Mouse (Mus musculus) midbrain, embryonic 13.5 days (tissue): ENCODE data around the gene Prr11. TPM values are rescaled to one million over a fixed set of nuclear protein-coding genes. Genes with fewer than 3 reads are reported as not detected.

ENCODE experiments used
- ATAC-seq: fragments of 200-750 bp; cut with Nextera tagmentation; 2 replicates; pipeline ENCODE4 v1.8.0; 2017; ENCODE audit warnings: mild to moderate bottlenecking, moderate TSS enrichment, moderate library complexity
- H3K27ac ChIP-seq: fragments of 300-500 bp; sonication (generic); 2 replicates; pipeline ENCODE4 v1.5.1; 2015; ENCODE audit warnings: inconsistent platforms, mild to moderate bottlenecking, moderate library complexity
- H3K27me3 ChIP-seq: fragments of 300-500 bp; sonication (generic); 2 replicates; pipeline ENCODE4 v1.6.1; 2015; ENCODE audit warnings: mild to moderate bottlenecking, inconsistent platforms
- H3K36me3 ChIP-seq: fragments of 300-500 bp; sonication (generic); 2 replicates; pipeline ENCODE4 v1.6.1; 2015; ENCODE audit warnings: mild to moderate bottlenecking, inconsistent platforms
- H3K4me1 ChIP-seq: fragments of 300-500 bp; sonication (generic); replicated peaks from 2 replicates; pipeline ENCODE4 v1.6.1; 2015; ENCODE audit warnings: inconsistent platforms
- H3K4me2 ChIP-seq: fragments of 300-500 bp; sonication (generic); replicated peaks from 2 replicates; pipeline ENCODE4 v1.6.1; 2015; ENCODE audit warnings: moderate library complexity, mild to moderate bottlenecking, inconsistent platforms
- H3K4me3 ChIP-seq: fragments of 300-500 bp; sonication (generic); replicated peaks from 2 replicates; pipeline ENCODE4 v1.5.1; 2015; ENCODE audit warnings: mild to moderate bottlenecking, inconsistent platforms
- H3K9ac ChIP-seq: fragments of 300-500 bp; sonication (generic); replicated peaks from 2 replicates; pipeline ENCODE4 v1.6.1; 2015; ENCODE audit warnings: mild to moderate bottlenecking, inconsistent platforms
- H3K9me3 ChIP-seq: fragments of 300-500 bp; sonication (generic); 2 replicates; pipeline ENCODE4 v1.6.1; 2016; ENCODE audit warnings: mild to moderate bottlenecking, inconsistent platforms
- WGBS: fragments of 180-500 bp; shearing (Covaris S2); methylation state at CpG from one replicate; pipeline ENCODE4 v1.1.7; 2015; 5-methylcytosine and 5-hydroxymethylcytosine counted together
- polyA plus RNA-seq: library from polyadenylated mRNA; unstranded; fragments of >200 nt; fragmentation: Nextera tagmentation; extraction: Ambion mirVana; gene quantifications from 2 replicates; pipeline ENCODE4 v1.2.1, GENCODE M21; 2015

The Prr11 gene
- 4.4 and 4.6 TPM in 2 replicates for polyA plus RNA-seq

DNA sequence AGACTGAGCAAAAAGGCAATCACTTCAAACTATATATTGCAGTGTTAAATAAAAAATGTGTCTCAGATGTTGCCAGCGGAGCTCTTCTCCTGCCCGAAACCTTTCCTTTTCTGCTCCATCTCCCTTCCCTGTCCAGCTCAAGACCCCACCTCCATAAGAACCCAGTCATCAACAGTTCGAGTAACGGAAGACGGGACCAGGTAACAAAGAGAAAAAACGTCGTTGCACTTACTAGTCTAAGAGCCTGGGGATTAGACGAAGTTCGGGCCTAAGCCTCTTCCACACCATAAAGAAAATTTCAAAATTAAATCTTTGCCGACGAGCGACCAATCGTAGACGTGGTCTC, at the start of gene Prr11:
Gene Prr11 (minus strand): TSS at position 300 of the 346 bp plus-strand sequence.
- Histone ChIP-seq H3K4me1 (peaks cover 36% of the 10 kb centered on the region), H3K27ac (peak within 1 kb of the TSS; percentile 93), H3K9ac (peak within 1 kb of the TSS; percentile 95), H3K4me3 (peak within 1 kb of the TSS; percentile 87), H3K27me3 (no peaks in the 10 kb centered on the region), H3K4me2 (peak within 1 kb of the TSS; percentile 74), H3K9me3 (no peaks in the 10 kb centered on the region), H3K36me3 (peaks cover 24% of the 10 kb centered on the region)
- under 1% methylated on average over 14 of the region's 14 CpGs for WGBS
- ATAC-seq, result no peak

DNA sequence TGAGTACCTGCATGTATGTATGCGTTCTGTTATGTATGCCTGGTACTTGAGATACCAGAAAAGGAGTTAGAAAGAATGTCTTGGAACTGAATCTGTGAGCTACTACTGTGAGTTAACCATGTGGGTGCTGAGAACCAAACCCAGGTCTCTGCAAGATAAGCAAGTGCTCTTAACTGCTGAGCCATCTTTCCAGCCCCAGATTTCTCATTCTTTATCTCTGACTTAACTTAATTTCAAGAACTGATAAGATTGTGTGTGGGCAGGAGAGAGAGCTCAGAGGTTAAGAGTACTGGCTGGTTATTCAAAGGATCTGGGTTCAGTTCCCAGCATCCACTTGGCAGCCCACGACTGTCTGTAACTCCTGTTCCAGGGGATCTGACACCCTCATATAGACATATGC, 49.5 kb upstream of the Prr11 start:
- Histone ChIP-seq H3K27me3 (no peaks in the 10 kb centered on the region), H3K9me3 (no peaks in the 10 kb centered on the region), H3K4me3 (no peak overlapping the region), H3K9ac (no peak overlapping the region), H3K4me1 (no peaks in the 10 kb centered on the region), H3K27ac (no peak overlapping the region), H3K4me2 (no peak overlapping the region), H3K36me3 (peaks cover 55% of the 10 kb centered on the region)
- no peak for ATAC-seq
- 99% methylated on average over 2 of the region's 2 CpGs for WGBS

DNA sequence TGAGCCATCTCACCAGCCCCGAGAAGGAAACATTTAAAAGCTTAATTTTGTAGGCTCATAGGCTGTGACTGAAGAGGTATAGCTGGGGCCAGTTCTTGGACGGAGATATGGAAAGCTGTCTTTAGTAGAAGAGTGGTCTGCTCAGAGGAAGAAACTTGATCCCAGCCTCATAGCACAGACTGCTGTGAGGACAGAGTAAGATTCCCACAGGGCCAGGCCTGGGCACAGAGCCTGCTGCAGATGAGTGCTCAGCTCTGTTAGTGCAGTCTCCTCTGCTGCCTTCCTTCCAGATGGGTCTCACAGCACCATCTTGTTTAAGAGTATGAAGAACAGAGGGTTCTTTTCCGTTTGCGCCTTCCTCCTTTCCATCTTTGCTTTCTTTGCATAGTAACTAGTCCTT, 27.7 kb upstream of the Prr11 start:
- H3K4me1 ChIP-seq, result no peaks in the 10 kb centered on the region
- no peak for ATAC-seq
- H3K9ac ChIP-seq, result no peak overlapping the region
- 92% methylated on average over 4 of the region's 4 CpGs for WGBS
- H3K4me3 ChIP-seq, result no peak overlapping the region
- H3K36me3 ChIP-seq, result peaks cover 34% of the 10 kb centered on the region
- H3K27ac ChIP-seq, result no peak overlapping the region
- no peak overlapping the region for H3K4me2 ChIP-seq
- no peaks in the 10 kb centered on the region for H3K27me3 ChIP-seq
- no peaks in the 10 kb centered on the region for H3K9me3 ChIP-seq

DNA sequence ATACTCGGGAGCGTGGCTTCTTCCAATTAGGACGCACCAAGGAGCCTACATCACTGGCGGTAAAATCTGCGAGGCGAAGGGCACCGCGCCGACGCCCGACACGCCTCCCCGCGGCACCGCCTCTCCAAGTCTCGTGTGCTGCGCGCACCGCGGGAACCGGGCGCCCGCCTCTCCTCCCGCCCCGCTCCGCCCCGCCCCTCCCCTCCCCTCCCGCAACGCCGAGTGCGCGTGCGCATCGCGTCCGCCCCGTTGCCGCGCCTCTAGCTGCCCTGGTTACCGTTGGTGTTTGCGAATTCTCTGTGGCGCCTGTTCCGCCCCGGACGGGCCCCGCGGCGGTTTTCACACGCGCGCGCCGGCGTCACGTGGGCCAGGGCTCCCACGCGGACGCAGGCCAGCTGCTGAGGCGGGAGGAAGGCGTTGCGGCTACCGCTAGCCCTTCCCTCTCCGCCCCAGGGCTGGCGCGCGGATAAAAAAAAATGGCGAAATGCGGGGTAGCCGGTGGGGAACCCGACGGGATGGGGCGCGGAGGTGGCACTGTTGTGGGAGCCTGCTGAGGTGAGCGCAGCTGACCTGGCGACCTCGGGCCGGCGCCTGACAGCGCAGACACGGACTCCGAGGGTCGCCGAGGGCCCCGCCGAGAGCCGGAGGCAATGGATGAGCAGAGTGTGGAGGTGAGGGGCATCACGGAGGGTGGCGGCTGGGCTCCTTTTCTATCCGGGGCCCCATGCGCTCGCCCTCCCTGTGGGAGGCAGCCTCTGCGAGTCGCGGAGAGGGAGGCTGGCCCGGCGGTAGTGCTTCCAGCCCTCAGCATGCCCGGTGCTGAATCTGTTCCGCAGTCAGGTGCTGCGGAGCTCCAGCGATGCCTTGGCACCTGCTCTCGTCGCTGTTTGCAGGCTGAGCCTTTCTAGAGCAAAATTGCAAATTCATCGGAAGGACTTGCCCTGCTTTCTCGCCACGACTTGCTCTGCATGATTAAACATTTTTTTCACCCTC, 18.6 kb upstream of the Prr11 start, which contains the start of gene Trim37:
Gene Trim37 (plus strand): TSS at position 254 of the 993 bp plus-strand sequence.
- peak within 1 kb of the TSS; percentile 96 for H3K4me3 ChIP-seq
- no peaks in the 10 kb centered on the region for H3K27me3 ChIP-seq
- H3K27ac ChIP-seq, result peak within 1 kb of the TSS; percentile 94
- H3K4me1 ChIP-seq, result peaks cover 26% of the 10 kb centered on the region
- WGBS, result under 1% methylated on average over 98 of the region's 105 CpGs
- H3K9me3 ChIP-seq, result no peaks in the 10 kb centered on the region
- H3K4me2 ChIP-seq, result peak within 1 kb of the TSS; percentile 59
- H3K36me3 ChIP-seq, result peaks cover 31% of the 10 kb centered on the region
- peak; percentile 94 for ATAC-seq
- peak within 1 kb of the TSS; percentile 90 for H3K9ac ChIP-seq

DNA sequence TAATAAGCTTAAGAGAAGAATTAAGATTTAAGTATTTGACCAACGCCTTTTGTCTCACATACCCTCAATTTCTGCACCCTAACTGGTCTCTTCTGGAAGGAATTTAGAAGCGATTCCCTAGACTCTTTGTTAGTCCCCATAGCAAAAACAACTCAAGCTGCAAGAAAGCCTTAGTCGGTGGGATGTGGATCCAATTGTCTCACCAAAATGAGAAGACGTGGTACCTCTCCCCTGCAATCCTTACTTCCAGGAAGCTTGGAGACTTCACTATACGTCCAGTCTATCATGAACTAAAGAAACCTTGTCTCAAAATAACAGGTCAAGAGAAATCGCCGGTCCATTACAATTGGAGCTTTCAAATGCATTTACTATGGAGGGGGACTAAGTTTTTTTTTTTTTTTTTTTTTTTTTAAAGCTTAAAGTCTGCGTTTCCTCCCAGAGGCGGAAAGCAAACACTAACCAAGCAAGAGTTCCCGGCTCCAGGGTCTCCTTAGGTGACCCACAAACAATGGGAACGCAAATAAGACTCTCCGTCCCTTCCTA, 17.8 kb upstream of the Prr11 start:
- Histone ChIP-seq H3K4me3 (peak overlapping the region; percentile 96), H3K4me1 (peaks cover 26% of the 10 kb centered on the region), H3K36me3 (peaks cover 34% of the 10 kb centered on the region), H3K9me3 (no peaks in the 10 kb centered on the region), H3K27me3 (no peaks in the 10 kb centered on the region), H3K9ac (peak overlapping the region; percentile 60), H3K27ac (peak overlapping the region; percentile 94), H3K4me2 (peak overlapping the region; percentile 59)
- whole genome bisulfite sequencing, result 1% methylated on average over 12 of the region's 12 CpGs
- ATAC-seq, result no peak

DNA sequence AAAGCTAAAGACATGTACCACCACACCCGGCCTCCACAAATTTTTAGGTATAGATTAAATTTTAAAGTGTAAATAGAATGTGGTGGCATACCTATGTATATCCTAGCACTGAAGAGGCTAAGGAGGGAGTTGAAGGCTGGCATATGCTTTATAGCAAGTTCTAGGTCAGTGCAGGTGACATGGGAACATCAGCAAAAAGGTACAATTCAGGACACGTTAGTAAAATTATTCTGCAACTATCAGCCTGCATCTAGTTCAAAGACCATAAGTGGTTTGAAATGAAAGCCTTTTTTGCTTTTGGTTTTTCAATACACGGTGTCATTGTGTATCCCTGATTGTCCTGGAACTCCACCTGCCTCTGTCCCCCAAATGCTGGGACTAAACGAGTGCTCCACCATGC, 17.1 kb upstream of the Prr11 start:
- Histone ChIP-seq H3K27me3 (no peaks in the 10 kb centered on the region), H3K9ac (peak overlapping the region; percentile 60), H3K4me3 (peak overlapping the region; percentile 96), H3K27ac (peak overlapping the region; percentile 94), H3K36me3 (peaks cover 36% of the 10 kb centered on the region), H3K4me2 (peak overlapping the region; percentile 59), H3K9me3 (no peaks in the 10 kb centered on the region), H3K4me1 (peaks cover 26% of the 10 kb centered on the region)
- 55% methylated on average over 4 of the region's 4 CpGs for WGBS
- ATAC-seq, result no peak

DNA sequence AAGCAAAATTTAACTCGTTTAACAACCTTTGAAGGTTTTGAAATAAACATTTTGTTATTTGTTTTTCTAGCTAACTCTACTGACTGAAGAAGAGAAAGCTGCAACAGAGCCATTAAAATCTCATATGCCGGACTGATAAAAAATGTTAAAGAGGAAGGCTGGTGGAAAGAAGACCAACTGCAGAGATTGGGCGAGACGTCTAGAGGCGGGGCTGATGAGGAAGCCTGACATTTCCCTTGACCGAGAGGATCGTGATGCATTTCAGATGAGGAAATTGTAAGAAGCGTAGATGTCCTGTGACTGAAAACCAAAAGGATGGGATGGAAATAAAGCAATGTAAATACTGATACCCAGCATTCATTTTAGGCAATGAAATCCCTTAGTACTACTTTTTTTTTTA, 13.4 kb upstream of the Prr11 start:
- no peak for ATAC-seq
- no peak overlapping the region for H3K4me3 ChIP-seq
- H3K27me3 ChIP-seq, result no peaks in the 10 kb centered on the region
- no peak overlapping the region for H3K9ac ChIP-seq
- no peak overlapping the region for H3K4me2 ChIP-seq
- peaks cover 58% of the 10 kb centered on the region for H3K36me3 ChIP-seq
- peaks cover 8% of the 10 kb centered on the region for H3K4me1 ChIP-seq
- WGBS, result 75% methylated on average over 8 of the region's 8 CpGs
- no peak overlapping the region for H3K27ac ChIP-seq
- H3K9me3 ChIP-seq, result no peaks in the 10 kb centered on the region

DNA sequence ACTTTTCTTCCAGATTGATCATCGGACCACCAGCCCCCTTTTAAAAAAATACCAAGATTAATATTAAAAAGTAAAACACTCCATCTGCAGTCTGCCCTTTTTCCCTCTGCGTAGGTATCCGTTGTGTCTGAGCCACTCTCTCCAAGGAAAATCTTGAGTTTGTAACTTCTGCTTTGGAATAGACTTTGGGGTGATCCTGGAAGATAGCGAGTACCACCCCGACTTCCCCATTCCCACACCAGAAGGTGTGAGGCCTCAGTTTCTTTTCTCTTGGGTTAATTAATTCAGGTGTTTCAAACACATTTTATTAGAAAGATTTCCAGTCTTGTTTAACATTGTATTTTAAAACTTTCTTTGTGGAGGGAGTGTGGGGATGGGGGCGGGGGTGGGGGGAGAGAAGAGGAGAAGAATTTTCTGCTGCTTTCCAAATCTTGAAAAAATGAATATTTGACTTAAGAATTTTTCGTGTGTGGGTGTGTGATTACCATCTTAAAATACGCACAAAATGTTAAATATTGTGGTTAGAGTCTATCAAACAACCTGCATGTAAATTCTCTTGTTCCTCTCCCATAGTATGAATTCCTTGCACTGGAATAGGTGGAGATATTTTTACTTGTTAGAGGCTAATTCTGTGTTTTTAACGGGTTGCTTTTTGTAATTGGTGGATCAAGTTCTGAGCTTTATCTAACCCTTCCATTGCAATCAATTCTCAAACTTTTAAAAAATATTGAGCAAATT, 1.8 kb upstream of the Prr11 start:
- peak overlapping the region; percentile 95 for H3K9ac ChIP-seq
- no peaks in the 10 kb centered on the region for H3K27me3 ChIP-seq
- H3K4me1 ChIP-seq, result peaks cover 43% of the 10 kb centered on the region
- no peak for ATAC-seq
- 5% methylated on average over 9 of the region's 9 CpGs for WGBS
- H3K27ac ChIP-seq, result peak overlapping the region; percentile 93
- no peaks in the 10 kb centered on the region for H3K9me3 ChIP-seq
- peak overlapping the region; percentile 74 for H3K4me2 ChIP-seq
- peaks cover 15% of the 10 kb centered on the region for H3K36me3 ChIP-seq
- peak overlapping the region; percentile 87 for H3K4me3 ChIP-seq

DNA sequence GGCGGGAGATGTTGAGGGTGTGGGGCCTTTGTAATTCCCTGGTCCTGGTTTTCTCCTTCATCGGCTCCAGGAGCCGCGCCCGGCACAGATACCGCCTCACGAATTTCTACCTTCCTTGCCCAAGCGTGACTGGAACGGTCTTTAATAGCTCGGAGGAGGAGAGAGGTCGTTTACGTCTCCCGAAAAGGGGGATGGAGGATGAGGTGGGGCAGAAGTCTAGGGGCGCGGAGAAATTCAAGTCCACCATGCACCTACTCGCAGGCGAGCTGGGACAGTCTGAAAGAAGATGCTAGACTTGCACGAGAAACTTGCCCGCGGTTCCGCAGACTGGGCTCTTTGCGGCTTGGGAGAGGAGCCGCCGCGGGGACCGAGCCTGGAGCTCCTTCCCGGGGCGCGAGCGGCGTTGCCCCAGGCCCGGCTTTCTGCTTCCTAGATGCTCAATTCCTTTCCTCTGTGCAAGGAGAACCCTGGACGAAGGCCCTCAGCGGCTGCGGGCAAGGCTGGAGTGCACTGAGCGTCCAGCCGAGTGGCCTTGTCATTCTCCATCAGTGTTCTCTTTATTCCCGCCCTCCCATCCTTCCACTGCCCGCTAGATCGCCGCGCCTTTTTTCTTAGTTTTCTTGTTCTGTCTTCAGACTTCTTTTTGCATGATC, 1.1 kb upstream of the Prr11 start:
- no peaks in the 10 kb centered on the region for H3K27me3 ChIP-seq
- peak overlapping the region; percentile 74 for H3K4me2 ChIP-seq
- H3K9me3 ChIP-seq, result no peaks in the 10 kb centered on the region
- peak overlapping the region; percentile 87 for H3K4me3 ChIP-seq
- peaks cover 15% of the 10 kb centered on the region for H3K36me3 ChIP-seq
- peak overlapping the region; percentile 95 for H3K9ac ChIP-seq
- H3K27ac ChIP-seq, result peak overlapping the region; percentile 93
- 0% methylated on average over 41 of the region's 42 CpGs for WGBS
- ATAC-seq, result no peak
- peaks cover 43% of the 10 kb centered on the region for H3K4me1 ChIP-seq

DNA sequence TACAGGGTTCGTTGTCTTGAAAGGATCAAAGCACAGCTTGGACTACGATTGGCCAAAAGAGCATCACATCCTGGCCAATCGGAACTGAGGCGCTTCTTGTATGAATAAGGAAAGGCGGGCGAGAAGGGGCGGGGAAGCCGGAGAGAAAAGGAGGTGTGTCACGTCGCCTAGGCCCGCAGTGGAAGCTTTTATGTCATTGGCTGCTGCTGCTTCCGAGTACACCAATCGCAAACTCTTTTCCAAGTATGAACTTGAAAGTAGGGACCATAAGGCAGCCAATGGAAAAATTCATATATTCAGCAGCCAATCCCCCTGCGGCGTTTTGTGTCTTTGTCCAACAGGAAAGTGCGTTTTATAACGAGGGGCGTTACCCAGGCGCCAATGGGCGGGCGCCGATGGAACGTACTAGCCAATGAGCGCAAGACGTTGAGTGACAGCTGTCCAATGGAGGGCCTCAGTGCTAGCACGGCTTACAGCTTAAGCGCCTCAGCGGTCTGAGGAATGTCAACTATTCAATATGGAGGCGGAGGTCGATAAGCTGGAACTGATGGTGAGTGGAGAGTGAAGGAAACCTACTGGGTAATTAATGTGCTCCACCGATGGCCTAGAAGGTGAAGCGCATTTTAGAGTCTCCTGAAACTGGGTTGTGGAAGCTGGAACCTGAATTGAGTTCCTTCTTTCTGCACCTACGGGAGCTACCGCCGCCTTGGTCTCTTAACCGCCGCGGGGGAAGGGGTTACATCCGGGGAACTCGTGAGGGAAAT, 429 bp upstream of the Prr11 start, which contains the start of gene Ska2:
Gene Ska2 (plus strand): TSS at position 480 of the 764 bp plus-strand sequence.
- under 1% methylated on average over 40 of the region's 40 CpGs for WGBS
- Histone ChIP-seq H3K9ac (peak within 1 kb of the TSS; percentile 95), H3K4me2 (peak within 1 kb of the TSS; percentile 74), H3K27me3 (no peaks in the 10 kb centered on the region), H3K36me3 (peaks cover 21% of the 10 kb centered on the region), H3K27ac (peak within 1 kb of the TSS; percentile 93), H3K4me1 (peaks cover 40% of the 10 kb centered on the region), H3K9me3 (no peaks in the 10 kb centered on the region), H3K4me3 (peak within 1 kb of the TSS; percentile 87)
- peak; percentile 100 for ATAC-seq

DNA sequence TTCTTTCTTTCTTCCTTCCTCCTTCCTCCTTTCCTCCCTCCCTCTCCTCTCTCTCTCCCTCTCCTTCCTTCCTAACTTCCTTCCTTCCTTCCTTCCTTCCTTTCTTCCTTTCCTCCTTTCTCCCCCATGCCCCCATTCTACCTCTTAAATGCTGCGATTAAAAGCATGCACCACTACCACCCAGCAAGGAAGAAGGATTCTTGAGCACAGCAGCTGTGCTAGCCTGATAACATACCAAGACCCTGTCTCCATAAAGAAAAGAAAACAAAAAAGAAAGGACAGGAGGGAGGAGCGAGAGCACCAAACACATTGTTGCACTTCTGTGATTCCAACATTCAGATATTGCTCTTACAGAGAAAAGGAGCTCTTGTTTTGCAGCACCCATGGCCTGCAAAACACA, 21.4 kb downstream of the Prr11 start:
- 82% methylated on average over 2 of the region's 2 CpGs for WGBS
- peak overlapping the region; percentile 98 for H3K4me2 ChIP-seq
- H3K9me3 ChIP-seq, result no peaks in the 10 kb centered on the region
- H3K4me3 ChIP-seq, result peak overlapping the region; percentile 96
- no peaks in the 10 kb centered on the region for H3K27me3 ChIP-seq
- peak overlapping the region; percentile 91 for H3K9ac ChIP-seq
- peaks cover 33% of the 10 kb centered on the region for H3K4me1 ChIP-seq
- H3K36me3 ChIP-seq, result peaks cover 34% of the 10 kb centered on the region
- ATAC-seq, result no peak
- no peak overlapping the region for H3K27ac ChIP-seq
